Mouse (Mus musculus) adrenal gland, adult 8-10 months (tissue): ENCODE results near the gene Lilrb4a. TPM values are rescaled to one million over a fixed set of nuclear protein-coding genes. Genes with fewer than 3 reads are reported as not detected.
"Not testable (repeated sequence)": the region's sequence is repeated elsewhere in the genome, so short reads cannot be mapped to it uniquely, and the experiment has no call there.

Source experiments
- DNase-seq: peaks from one replicate; pipeline ENCODE4 v3.0.0; 2022
- total RNA-seq, 4 experiments: library from RNA; stranded (reverse); gene quantifications; 2 replicates each; pipeline ENCODE4 v1.2.4; 2022

The Lilrb4a gene
- 10 to 100 TPM in 2 of 4 experiments, 1 to 10 TPM in 2; 4.4 to 11.9 (median 8.4) TPM for total RNA-seq

GRCm38 (mm10) chr10:51490691-51491090, at the start of gene Lilrb4a:
TSS of gene Lilrb4a (plus strand) at chr10:51490956.
- DNase-seq, result not testable (repeated sequence)

DNA sequence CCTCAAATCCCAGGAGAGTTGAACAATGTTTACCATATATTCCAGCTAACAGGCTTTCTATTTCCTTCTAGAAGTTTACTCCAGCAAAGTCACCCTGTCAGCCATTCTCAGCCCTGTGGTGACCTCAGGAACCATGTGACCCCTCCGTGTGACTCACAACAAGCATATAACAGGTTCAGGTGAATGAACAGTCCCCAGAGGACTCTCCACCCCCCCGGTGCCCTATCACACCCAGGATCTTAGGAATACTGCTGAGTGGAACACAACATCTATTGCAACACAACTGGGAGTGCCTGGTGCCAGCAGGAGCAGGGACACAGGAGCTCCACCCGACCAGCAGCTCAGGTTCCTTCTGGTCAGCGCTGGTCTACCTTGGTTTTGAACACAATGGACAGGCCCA, 39.1 kb upstream of the Lilrb4a start:
- no peak for DNase-seq

- DNase-seq, result no peak
These were observed 37.0 kb upstream of the Lilrb4a start for GRCm38 (mm10) chr10:51453616-51454298.

DNA sequence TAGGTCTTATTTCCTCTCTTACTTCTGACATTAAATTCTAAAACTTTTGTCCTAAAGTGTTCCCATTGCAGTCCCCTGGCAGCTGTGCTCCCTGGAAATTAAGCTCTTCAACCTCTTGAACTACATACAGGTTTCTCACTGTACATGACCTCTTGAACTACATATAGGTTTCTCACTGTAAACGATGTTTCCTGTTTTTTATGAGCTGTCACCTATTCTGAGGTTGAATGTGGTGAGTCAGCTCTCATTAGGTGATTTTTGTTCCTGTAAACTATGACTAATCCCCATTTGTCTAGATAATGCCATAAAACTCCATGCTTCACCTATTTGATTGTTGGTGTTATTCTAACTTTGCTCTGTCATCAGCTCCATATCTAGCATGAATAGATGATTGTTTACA, 36.4 kb upstream of the Lilrb4a start:
- DNase-seq, result no peak

DNA sequence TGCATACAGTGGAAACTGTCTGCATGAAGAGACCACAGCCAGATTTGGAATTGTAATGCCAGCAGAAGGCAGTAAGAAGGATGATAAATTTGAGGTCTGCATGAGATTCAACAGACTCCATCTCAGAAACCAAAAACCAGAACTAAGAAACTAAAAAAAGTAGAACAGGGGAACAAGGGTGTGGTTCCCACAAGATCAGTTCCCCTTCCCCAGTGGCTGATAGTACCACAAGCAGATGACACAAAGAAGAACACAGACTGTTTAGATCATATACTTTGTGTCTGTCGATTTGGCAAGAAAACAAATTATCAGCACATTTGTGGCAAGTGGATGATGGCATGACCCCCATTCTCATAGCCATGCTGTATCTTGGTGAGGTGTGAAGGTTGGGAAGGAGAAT, 35.0 kb upstream of the Lilrb4a start:
- DNase-seq, result no peak

- no peak for DNase-seq
These were observed 34.4 kb upstream of the Lilrb4a start for GRCm38 (mm10) chr10:51456369-51456768.

GRCm38 (mm10) chr10:51463800-51464199, 27.0 kb upstream of the Lilrb4a start:
- not testable (repeated sequence) for DNase-seq

- DNase-seq, result not testable (repeated sequence)
These were observed 10.4 kb upstream of the Lilrb4a start, which contains the start of the genes Gm49339 and Lilr4b for GRCm38 (mm10) chr10:51480397-51480796. TSS of gene Gm49339 (plus strand) at chr10:51480612. TSS of gene Lilr4b (plus strand) at chr10:51480632.

- DNase-seq, result no peak
These were observed 29.3 kb downstream of the Lilrb4a start for GRCm38 (mm10) chr10:51520021-51520420.

GRCm38 (mm10) chr10:51521453-51521852, 30.7 kb downstream of the Lilrb4a start:
- no peak for DNase-seq

DNA sequence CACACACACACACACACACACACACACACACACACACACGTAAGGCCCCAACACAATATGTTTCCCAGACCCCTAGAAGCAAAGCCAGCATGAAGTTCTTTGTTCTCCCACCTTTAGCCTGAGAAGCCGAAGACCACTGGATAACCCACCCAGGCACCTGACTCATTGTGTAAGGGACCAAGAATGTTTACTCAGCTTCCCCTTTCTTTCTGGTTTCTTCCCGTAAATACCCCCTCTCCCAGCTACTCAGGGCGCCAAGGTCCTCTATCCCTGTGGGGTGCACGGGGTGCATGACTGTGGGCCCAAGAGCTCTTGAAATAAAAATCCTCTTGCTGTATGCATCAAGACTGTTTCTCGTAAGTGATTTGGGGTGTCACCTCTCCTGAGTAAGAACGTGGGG, 35.3 kb downstream of the Lilrb4a start:
- DNase-seq, result no peak

- DNase-seq, result no peak
These were observed 35.9 kb downstream of the Lilrb4a start for GRCm38 (mm10) chr10:51526633-51527032.

GRCm38 (mm10) chr10:51528840-51529434, 38.2 kb downstream of the Lilrb4a start:
- DNase-seq, result no peak

DNA sequence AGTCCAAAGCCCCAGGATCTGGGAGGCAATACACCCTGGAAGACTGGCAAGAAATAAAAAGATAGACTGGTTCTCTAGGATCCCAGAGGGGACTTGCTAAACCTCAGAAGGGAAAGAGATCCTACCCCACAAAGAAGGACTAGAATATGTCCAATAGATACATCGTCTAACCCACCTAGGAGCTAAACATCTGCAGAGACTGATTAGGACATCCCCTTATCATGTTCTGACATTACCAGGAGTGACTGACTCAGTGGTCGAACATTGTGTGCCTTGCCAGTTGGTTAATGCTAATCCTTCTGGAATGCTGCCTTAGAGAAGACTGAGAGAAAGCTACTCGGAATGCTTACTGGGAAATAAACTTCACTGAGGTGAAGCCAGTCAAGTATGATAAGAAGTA, 38.7 kb downstream of the Lilrb4a start:
- DNase-seq, result no peak

GRCm38 (mm10) chr10:51530813-51531212, 40.1 kb downstream of the Lilrb4a start:
- no peak for DNase-seq

Other genes with a start within 250 kb of the Lilrb4a start
- gene Gm49339, start 10.3 kb upstream of the Lilrb4a start, total RNA-seq, result 1 to 10 TPM; 1.3 to 8.4 (median 3.5) TPM
- 10 to 100 TPM in 2 of 4 experiments, 1 to 10 TPM in 2; 2.8 to 17.4 (median 9.5) TPM for gene Lilr4b, start 10.3 kb upstream of the Lilrb4a start, total RNA-seq
- gene Fam162b, start 99.6 kb downstream of the Lilrb4a start, total RNA-seq, result not detected
- not detected for gene Gprc6a, start 140.5 kb downstream of the Lilrb4a start, total RNA-seq
- not detected for gene Rfx6, start 186.8 kb downstream of the Lilrb4a start, total RNA-seq